Mouse (Mus musculus) G1E (cell line): ENCODE results near the gene Tada1. TPM values are rescaled to one million over a fixed set of nuclear protein-coding genes. Genes with fewer than 3 reads are reported as not detected.

Experiments
- ATAC-seq: 2 replicates; pipeline ENCODE4 v1.8.0; 2016; ENCODE audit warnings: mild to moderate bottlenecking; ENCODE audit not compliant: insufficient number of reproducible peaks, poor library complexity, low FRiP score, severe bottlenecking; ENCODE audit errors: extremely low read depth
- DNase-seq: peaks from one replicate; pipeline ENCODE4 v3.0.0; 2012; ENCODE audit warnings: low spot score
- H3K27me3 ChIP-seq: 2 replicates; pipeline ENCODE4 v1.6.1; 2012; ENCODE audit warnings: mild to moderate bottlenecking, low read length, inconsistent platforms; ENCODE audit not compliant: insufficient read depth
- H3K36me3 ChIP-seq: replicated peaks from 2 replicates; pipeline ENCODE3; 2012; ENCODE audit warnings: mild to moderate bottlenecking, inconsistent platforms
- H3K4me1 ChIP-seq: 2 replicates; pipeline ENCODE4 v1.6.1; 2012; ENCODE audit warnings: low read depth, low read length, inconsistent platforms, mixed read lengths; ENCODE audit not compliant: insufficient read depth
- H3K4me3 ChIP-seq: 2 replicates; pipeline ENCODE4 v1.5.1; 2012; ENCODE audit warnings: low read depth, mild to moderate bottlenecking, inconsistent platforms, low read length, moderate library complexity, mixed read lengths
- H3K9me3 ChIP-seq: replicated peaks from 2 replicates; pipeline ENCODE4 v1.6.1; 2012; ENCODE audit warnings: inconsistent platforms
- CTCF ChIP-seq: IDR thresholded peaks from 2 replicates; pipeline ENCODE4 v1.5.1; 2012; ENCODE audit warnings: low read depth, low read length, inconsistent platforms, mixed read lengths
- GATA1 ChIP-seq: IDR thresholded peaks from 2 replicates; pipeline ENCODE4 v1.6.1; 2012; ENCODE audit warnings: borderline replicate concordance, low read length, inconsistent platforms, mixed read lengths
- GATA2 ChIP-seq: IDR thresholded peaks from 2 replicates; pipeline ENCODE4 v1.6.1; 2012; ENCODE audit warnings: low read depth, low read length, inconsistent platforms, borderline replicate concordance
- POLR2AphosphoS5 ChIP-seq: IDR thresholded peaks from 2 replicates; pipeline ENCODE4 v1.6.1; 2012; ENCODE audit warnings: low read depth, low read length, inconsistent platforms; ENCODE audit not compliant: insufficient replicate concordance
- TAL1 ChIP-seq: conservative IDR thresholded peaks from 2 replicates; pipeline ENCODE4 v1.6.1; 2012; ENCODE audit warnings: low read depth, low read length, inconsistent platforms, mixed read lengths
- polyA plus RNA-seq: library from polyadenylated mRNA; stranded (reverse); fragments of >175 nt; gene quantifications from 2 replicates; pipeline ENCODE4 v1.2.3, GENCODE M21; 2012
- total RNA-seq, 2 experiments: library from RNA; stranded (forward) in 1 of 2; stranded (reverse) in 1 of 2; fragments of 200-1000 nt in 1 of 2; fragments of >200 nt in 1 of 2; fragmentation: Nextera tagmentation in 1 of 2; gene quantifications; 2 replicates each; pipeline ENCODE4 v1.2.3; 2014 to 2017

Gene Tada1
- total and polyA plus RNA-seq, 3 experiments = 18.3 to 41.3 (median 27.8) TPM

DNA sequence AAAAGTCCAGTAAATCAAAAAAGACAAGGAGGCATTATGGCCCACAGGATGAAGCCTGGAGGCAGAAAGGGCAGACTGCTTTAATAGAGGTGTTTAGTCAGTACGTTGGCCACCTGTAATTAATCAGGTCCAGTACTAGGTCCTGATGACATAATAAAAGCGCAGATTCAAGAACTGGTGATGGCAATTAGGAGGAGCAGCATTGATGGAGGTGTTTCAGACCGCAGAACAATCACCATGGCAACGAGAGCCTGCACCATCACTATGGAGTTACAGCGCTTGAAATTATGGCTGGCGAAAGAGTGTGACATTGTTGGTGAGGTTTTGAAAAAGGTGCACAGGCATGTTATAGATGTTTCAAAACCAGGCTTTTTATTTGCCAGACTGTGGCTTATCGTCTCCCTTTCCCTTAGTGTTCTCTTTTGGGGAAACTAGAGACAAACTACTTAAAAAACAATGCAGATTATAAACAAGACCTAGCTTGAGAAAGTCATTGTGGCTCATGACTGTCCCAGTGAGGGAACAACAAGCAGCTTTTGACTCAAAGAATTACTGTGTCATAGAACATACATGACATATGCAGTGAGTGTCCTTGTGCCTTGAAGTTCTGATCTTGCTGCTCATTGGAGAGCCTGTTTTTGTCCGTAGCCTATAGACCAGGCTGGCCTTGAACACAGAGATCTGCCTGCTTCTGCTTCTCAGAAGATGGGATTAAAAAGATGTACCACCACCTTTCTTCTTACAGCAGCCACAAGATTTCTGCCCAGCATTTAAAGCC, 34.4 kb upstream of the Tada1 start:
- H3K27me3 ChIP-seq = no peaks in the 10 kb centered on the region
- no peak for ATAC-seq

DNA sequence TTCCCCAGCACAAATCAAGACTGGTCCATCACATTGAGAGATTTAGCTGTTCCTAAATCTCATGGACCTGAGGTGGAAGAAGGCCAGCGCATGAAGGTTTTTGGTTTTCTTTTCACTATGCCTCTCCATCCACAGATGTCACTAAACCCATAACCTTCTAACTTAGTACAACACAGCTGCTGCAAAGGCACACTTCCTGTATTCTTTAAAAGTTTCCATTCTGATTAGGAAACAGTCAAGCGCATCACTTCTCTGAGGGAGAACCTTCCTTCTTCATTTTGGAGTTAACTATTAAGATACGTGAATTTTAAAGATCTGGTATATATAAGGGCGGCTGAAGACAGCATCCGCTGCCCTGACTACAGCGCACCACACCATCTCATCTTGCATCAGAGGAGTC, 33.3 kb upstream of the Tada1 start:
- no peak for ATAC-seq
- no peaks in the 10 kb centered on the region for H3K27me3 ChIP-seq
- no peaks in the 10 kb centered on the region for H3K4me1 ChIP-seq
- no peaks in the 10 kb centered on the region for H3K9me3 ChIP-seq
- no peak for DNase-seq
- no peak for TF ChIP-seq TAL1
- no peak for TF ChIP-seq GATA1
- TF ChIP-seq GATA2 = no peak
- TF ChIP-seq POLR2AphosphoS5 = no peak
- TF ChIP-seq CTCF = no peak
- no peak overlapping the region for H3K4me3 ChIP-seq
- no peaks in the 10 kb centered on the region for H3K36me3 ChIP-seq

More for the DNA sequence above, 34.4 kb upstream of the Tada1 start:
- no peaks in the 10 kb centered on the region for H3K9me3 ChIP-seq
- DNase-seq = no peak
- no peaks in the 10 kb centered on the region for H3K36me3 ChIP-seq
- TF ChIP-seq POLR2AphosphoS5 = no peak
- no peak for TF ChIP-seq TAL1
- TF ChIP-seq CTCF = no peak
- no peak for TF ChIP-seq GATA1
- no peak for TF ChIP-seq GATA2
- H3K4me1 ChIP-seq = no peaks in the 10 kb centered on the region
- no peak overlapping the region for H3K4me3 ChIP-seq

DNA sequence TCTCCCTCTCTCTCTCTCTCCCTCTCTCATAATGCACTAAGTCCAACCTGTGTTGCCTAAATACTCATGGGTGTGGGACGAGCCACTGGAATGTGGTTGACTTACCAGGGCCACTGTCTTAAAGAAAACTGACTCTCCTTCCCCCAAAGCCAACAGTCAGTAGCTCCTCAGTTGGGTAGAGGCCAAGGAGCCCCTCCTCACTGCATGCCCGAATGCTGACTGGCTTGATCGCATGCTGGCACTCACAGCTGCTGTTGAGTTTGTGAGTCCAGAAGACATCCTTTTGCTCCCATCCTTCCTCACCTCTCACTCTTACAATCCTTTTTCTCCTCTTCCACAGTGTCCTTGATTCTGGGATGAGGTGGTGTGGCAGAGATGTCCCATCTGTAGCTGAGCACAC, 32.0 kb upstream of the Tada1 start:
- TF ChIP-seq GATA1 (no peak), CTCF (no peak), POLR2AphosphoS5 (no peak), TAL1 (no peak), GATA2 (no peak)
- H3K27me3 ChIP-seq = no peaks in the 10 kb centered on the region
- DNase-seq = no peak
- H3K9me3 ChIP-seq = no peaks in the 10 kb centered on the region
- no peaks in the 10 kb centered on the region for H3K36me3 ChIP-seq
- no peaks in the 10 kb centered on the region for H3K4me1 ChIP-seq
- ATAC-seq = no peak
- no peak overlapping the region for H3K4me3 ChIP-seq

DNA sequence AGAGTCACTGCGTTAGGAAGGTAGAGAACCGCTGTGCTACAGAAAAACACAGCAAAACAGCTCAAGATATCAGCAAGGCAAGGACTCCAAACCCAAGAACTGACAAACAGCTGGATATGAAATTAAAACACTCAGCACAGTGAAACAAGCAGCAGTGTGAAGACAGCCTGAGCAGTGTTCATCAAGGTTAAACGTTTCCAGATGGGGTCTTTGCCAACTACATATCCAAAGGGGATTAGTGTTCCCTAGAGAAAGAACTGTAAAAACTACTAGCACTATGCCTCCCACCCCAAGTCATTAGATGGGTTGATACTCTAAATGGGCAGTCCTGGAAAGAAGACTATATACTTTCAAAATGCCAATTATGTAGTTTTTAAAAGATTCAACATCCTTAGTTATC, 29.6 kb upstream of the Tada1 start:
- H3K9me3 ChIP-seq = no peaks in the 10 kb centered on the region
- no peak for TF ChIP-seq POLR2AphosphoS5
- TF ChIP-seq GATA1 = no peak
- TF ChIP-seq CTCF = no peak
- no peak for TF ChIP-seq GATA2
- no peak for TF ChIP-seq TAL1
- H3K27me3 ChIP-seq = no peaks in the 10 kb centered on the region
- H3K4me3 ChIP-seq = no peak overlapping the region
- DNase-seq = no peak
- H3K36me3 ChIP-seq = no peaks in the 10 kb centered on the region
- ATAC-seq = no peak
- H3K4me1 ChIP-seq = no peaks in the 10 kb centered on the region

DNA sequence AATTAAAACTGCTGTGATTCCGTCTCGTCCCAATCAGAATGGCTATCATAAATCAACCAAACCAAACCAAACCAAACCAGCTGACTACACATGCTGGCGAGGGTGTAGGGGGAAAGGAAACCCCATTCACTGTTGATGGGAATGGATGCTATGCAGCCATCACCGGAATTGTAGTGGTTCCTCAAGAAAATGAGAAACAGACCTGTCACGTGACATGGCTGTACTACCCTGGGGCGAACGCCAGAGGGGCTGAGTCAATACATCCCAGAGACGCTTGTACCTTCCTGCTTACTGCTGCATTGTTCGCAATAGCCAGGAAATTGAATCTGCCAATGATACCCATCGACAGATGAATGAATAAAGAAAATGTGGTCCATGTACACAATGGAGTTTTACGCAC, 29.1 kb upstream of the Tada1 start:
- Histone ChIP-seq H3K4me3 (no peak overlapping the region), H3K4me1 (no peaks in the 10 kb centered on the region), H3K36me3 (no peaks in the 10 kb centered on the region), H3K9me3 (no peaks in the 10 kb centered on the region), H3K27me3 (no peaks in the 10 kb centered on the region)
- ATAC-seq (no peak), DNase-seq (no peak)
- no peak for TF ChIP-seq TAL1
- TF ChIP-seq GATA2 = no peak
- no peak for TF ChIP-seq GATA1
- no peak for TF ChIP-seq POLR2AphosphoS5
- no peak for TF ChIP-seq CTCF

DNA sequence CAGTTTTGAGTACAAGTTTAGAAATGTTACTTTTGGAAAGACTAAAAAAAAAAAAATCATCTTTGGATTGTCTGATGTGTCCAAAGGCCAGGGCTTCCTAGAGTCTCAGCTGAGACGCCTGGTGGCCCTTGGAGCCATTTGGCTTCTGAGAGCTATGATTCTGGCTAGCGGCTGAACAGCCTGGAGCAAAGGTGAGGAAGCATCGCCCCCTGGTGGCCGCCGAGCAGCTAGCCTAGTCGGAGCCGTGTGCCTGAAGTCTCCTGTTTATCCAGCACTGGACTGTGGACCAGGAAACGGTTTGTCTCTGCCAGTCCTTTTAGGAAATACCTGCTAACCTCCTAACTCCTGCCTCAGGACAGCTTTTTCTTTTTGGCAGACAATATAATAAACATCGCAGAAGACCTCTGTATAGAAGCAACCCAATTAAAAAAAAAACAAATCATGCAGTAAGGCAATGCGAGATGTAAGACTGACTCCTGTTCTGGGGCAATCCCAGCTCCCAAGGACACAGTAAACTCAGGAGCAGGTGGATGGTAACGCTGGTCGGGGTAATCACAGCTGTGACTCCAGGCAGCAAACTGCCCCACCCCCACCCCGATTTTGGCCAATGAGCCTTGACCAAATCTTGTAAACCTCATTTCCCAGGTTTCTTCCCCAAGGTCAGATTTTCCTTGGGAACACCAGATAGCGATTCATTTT, 18.6 kb upstream of the Tada1 start:
- DNase-seq = peak; percentile 26
- H3K4me1 ChIP-seq = no peaks in the 10 kb centered on the region
- peak; percentile 92 for ATAC-seq
- TF ChIP-seq GATA1 (no peak), CTCF (peak; percentile 77)
- H3K4me3 ChIP-seq = no peak overlapping the region
- peaks cover 4% of the 10 kb centered on the region for H3K27me3 ChIP-seq
- H3K36me3 ChIP-seq = no peaks in the 10 kb centered on the region
- no peaks in the 10 kb centered on the region for H3K9me3 ChIP-seq
